21 mouse cellular contexts compared by ENCODE assay signal in genomic region chr6:78892730-78893129, GRCm38 (mm10).
DNase-seq lines count a peak whose midpoint lies in the region; ATAC-seq and TF ChIP-seq lines count a peak whose summit lies in the region.
"Had no signal": no experiment of that assay in that cellular context is flagged by ENCODE, and none has a peak within 500 bp of the region (broad histone marks: within the 10 kb centered on the region; RNA-seq: fewer than 3 reads in every experiment).

No protein-coding gene starts in this region.

- no peak overlapping the region for H3K4me2 ChIP-seq in kidney, embryonic 15.5 days
- H3K4me2 ChIP-seq in intestine, embryonic 15.5 days (replicated peaks) = no peak overlapping the region
- H3K4me2 ChIP-seq in midbrain, postnatal 0 days (ENCODE audit: low read depth, low read length, poor library complexity, severe bottlenecking) = no peak overlapping the region
- H3K4me2 ChIP-seq: embryonic facial prominence, embryonic 13.5 days; forebrain, embryonic 13.5 days; hindbrain, embryonic 12.5 days had no signal

- ATAC-seq in kidney, embryonic 15.5 days (replicated peaks; ENCODE audit: low FRiP score) = peak; percentile 92; the same call in 1 of the 2 replicates
- peak; percentile 74 for ATAC-seq in intestine, embryonic 15.5 days
- no peak for ATAC-seq in midbrain, postnatal 0 days (ENCODE audit: low FRiP score)
- ATAC-seq: forebrain, embryonic 13.5 days; forebrain, postnatal 0 days; hindbrain, embryonic 16.5 days; inflammation-experienced regulatory T-cells, adult 6 months had no signal

- H3K36me3 ChIP-seq in kidney, embryonic 15.5 days = no peaks in the 10 kb centered on the region
- no peaks in the 10 kb centered on the region for H3K36me3 ChIP-seq in intestine, embryonic 15.5 days
- H3K36me3 ChIP-seq in midbrain, postnatal 0 days (ENCODE audit: insufficient read depth, low read length) = no peaks in the 10 kb centered on the region
- no peaks in the 10 kb centered on the region for H3K36me3 ChIP-seq in heart, embryonic 10.5 days
- H3K36me3 ChIP-seq: embryonic facial prominence, embryonic 13.5 days; hindbrain, embryonic 12.5 days had no signal

- TF ChIP-seq CTCF in midbrain, postnatal 0 days (IDR thresholded peaks at IDR 0.05) = no peak

- WGBS in kidney, embryonic 15.5 days = 28% methylated on average over 3 of the region's 3 CpGs
- WGBS in intestine, embryonic 15.5 days = 58% methylated on average over 3 of the region's 3 CpGs
- WGBS in midbrain, postnatal 0 days = 79% methylated on average over 3 of the region's 3 CpGs
- WGBS in heart, embryonic 10.5 days = 73% methylated on average over 3 of the region's 3 CpGs

- no peak for DNase-seq in kidney, postnatal 10 days
- DNase-seq in adrenal gland, adult 8-10 months = peak; percentile 70
- peak; percentile 52 for DNase-seq in adrenal gland, postnatal 14 days
- no peak for DNase-seq in midbrain, postnatal 0 days (ENCODE audit: low spot score)
- DNase-seq in heart, embryonic 10.5 days (ENCODE audit: low spot score) = no peak
- no peak for DNase-seq in frontal cortex, postnatal 14 days (ENCODE audit: low spot score in 2 of 2)
- DNase-seq: cerebellum, adult 8-10 months; cerebellum, postnatal 14 days; forebrain, postnatal 0 days; gastrocnemius, adult 2 months; gastrocnemius, postnatal 36 days; heart, adult 11 months; heart, postnatal 10 days; heart, postnatal 4 days had no signal

- H3K4me3 ChIP-seq in kidney, embryonic 15.5 days (replicated peaks) = no peak overlapping the region
- H3K4me3 ChIP-seq in intestine, embryonic 15.5 days (replicated peaks) = no peak overlapping the region
- no peak overlapping the region for H3K4me3 ChIP-seq in midbrain, postnatal 0 days (ENCODE audit: low read depth, low read length)
- no peak overlapping the region for H3K4me3 ChIP-seq in heart, embryonic 10.5 days
- H3K4me3 ChIP-seq: embryonic facial prominence, embryonic 13.5 days; forebrain, embryonic 13.5 days; gastrocnemius, adult 2 months; hindbrain, embryonic 12.5 days had no signal

- H3K4me1 ChIP-seq in kidney, embryonic 15.5 days = no peaks in the 10 kb centered on the region
- no peaks in the 10 kb centered on the region for H3K4me1 ChIP-seq in intestine, embryonic 15.5 days (replicated peaks)
- H3K4me1 ChIP-seq in midbrain, postnatal 0 days (ENCODE audit: insufficient read depth, low read length) = no peaks in the 10 kb centered on the region
- no peaks in the 10 kb centered on the region for H3K4me1 ChIP-seq in heart, embryonic 10.5 days
- H3K4me1 ChIP-seq: embryonic facial prominence, embryonic 13.5 days; forebrain, embryonic 13.5 days; hindbrain, embryonic 12.5 days had no signal

- no peak overlapping the region for H3K27ac ChIP-seq in kidney, embryonic 15.5 days
- H3K27ac ChIP-seq in intestine, embryonic 15.5 days = no peak overlapping the region
- no peak overlapping the region for H3K27ac ChIP-seq in midbrain, postnatal 0 days (ENCODE audit: low read depth, low read length)
- no peak overlapping the region for H3K27ac ChIP-seq in heart, embryonic 10.5 days
- H3K27ac ChIP-seq: embryonic facial prominence, embryonic 13.5 days; forebrain, embryonic 13.5 days; gastrocnemius, adult 2 months; hindbrain, embryonic 12.5 days had no signal

- no peaks in the 10 kb centered on the region for H3K27me3 ChIP-seq in kidney, embryonic 15.5 days
- no peaks in the 10 kb centered on the region for H3K27me3 ChIP-seq in intestine, embryonic 15.5 days (replicated peaks)
- H3K27me3 ChIP-seq in midbrain, postnatal 0 days (ENCODE audit: insufficient read depth, low read length) = no peaks in the 10 kb centered on the region
- no peaks in the 10 kb centered on the region for H3K27me3 ChIP-seq in heart, embryonic 10.5 days (ENCODE audit: insufficient read depth, poor library complexity, severe bottlenecking)
- H3K27me3 ChIP-seq: embryonic facial prominence, embryonic 13.5 days; forebrain, embryonic 13.5 days; hindbrain, embryonic 12.5 days had no signal

- H3K9ac ChIP-seq in kidney, embryonic 15.5 days = no peak overlapping the region
- no peak overlapping the region for H3K9ac ChIP-seq in intestine, embryonic 15.5 days
- no peak overlapping the region for H3K9ac ChIP-seq in midbrain, postnatal 0 days (replicated peaks; ENCODE audit: low read length, poor library complexity, severe bottlenecking)
- H3K9ac ChIP-seq: embryonic facial prominence, embryonic 13.5 days; forebrain, embryonic 13.5 days; forebrain, postnatal 0 days; hindbrain, embryonic 12.5 days had no signal

- H3K9me3 ChIP-seq in kidney, embryonic 15.5 days (replicated peaks) = no peaks in the 10 kb centered on the region
- H3K9me3 ChIP-seq in intestine, embryonic 15.5 days = no peaks in the 10 kb centered on the region
- no peaks in the 10 kb centered on the region for H3K9me3 ChIP-seq in midbrain, postnatal 0 days (ENCODE audit: low read length)
- no peaks in the 10 kb centered on the region for H3K9me3 ChIP-seq in heart, embryonic 10.5 days
- H3K9me3 ChIP-seq: embryonic facial prominence, embryonic 13.5 days; forebrain, embryonic 13.5 days; hindbrain, embryonic 12.5 days had no signal

Comparison
In these comparisons a context has a peak if more than half of its experiments do, and no peak if none do; other contexts are left out.
1. DNase-seq: peak in adrenal gland, adult 8-10 months (single experiment) and adrenal gland, postnatal 14 days (single experiment); none in kidney, postnatal 10 days (single experiment), midbrain, postnatal 0 days (single experiment), heart, embryonic 10.5 days (single experiment) and frontal cortex, postnatal 14 days (0 of 2).